Mouse (Mus musculus): ENCODE data around the gene Slc51a. TPM values are rescaled to one million over a fixed set of nuclear protein-coding genes. Genes with fewer than 3 reads are reported as not detected.

The Slc51a gene
- polyA plus RNA-seq, 1 experiment = 0.14 TPM

DNA sequence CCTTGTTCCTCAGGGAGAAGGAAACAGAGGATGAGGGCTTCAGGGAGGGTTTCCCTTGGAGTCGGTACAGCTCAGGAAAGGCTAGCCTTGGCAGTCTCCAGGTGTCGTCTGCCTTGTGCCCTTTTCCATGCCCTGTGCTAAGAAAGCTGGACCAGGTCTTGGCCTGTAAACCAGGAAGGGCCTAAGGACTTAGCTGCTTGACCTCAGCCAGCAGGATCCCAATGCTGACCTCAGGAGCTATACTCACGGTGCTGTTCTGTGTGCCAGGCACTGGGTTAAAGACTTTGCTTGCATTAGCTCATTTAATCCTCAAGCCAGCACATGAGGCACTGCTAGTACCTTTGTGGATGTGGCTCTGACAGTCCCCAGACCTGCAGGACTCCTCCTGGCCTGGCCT is 23.7 kb upstream of the Slc51a start:
- Histone ChIP-seq H3ac (ENCODE audit: control insufficient read depth, insufficient read length, low read depth) (no peak overlapping the region), H3K79me3 (ENCODE audit: low read depth) (no peaks in the 10 kb centered on the region), H3K79me2 (ENCODE audit: control insufficient read depth, insufficient read depth) (no peaks in the 10 kb centered on the region), H3K4me3 (ENCODE audit: insufficient read depth, poor library complexity, severe bottlenecking) (no peak overlapping the region), H3K36me3 (ENCODE audit: control insufficient read depth, insufficient read depth) (no peaks in the 10 kb centered on the region), H3K27me3 (ENCODE audit: control insufficient read depth, insufficient read depth, insufficient read length) (no peaks in the 10 kb centered on the region)
- TF ChIP-seq CEBPB (IDR thresholded peaks at IDR 0.05; ENCODE audit: low read depth) = no peak
- no peak for TF ChIP-seq MYOG (IDR thresholded peaks at IDR 0.05; ENCODE audit: control insufficient read depth, extremely low read depth, insufficient read length)
- TF ChIP-seq FOSL1 (IDR thresholded peaks at IDR 0.05; ENCODE audit: insufficient read depth, low read length, poor library complexity, severe bottlenecking) = no peak
- no peak for TF ChIP-seq USF1 (IDR thresholded peaks at IDR 0.05; ENCODE audit: low read depth)
- no peak for TF ChIP-seq MYOD1 (IDR thresholded peaks at IDR 0.05; ENCODE audit: control insufficient read depth, insufficient read length, low read depth)
- no peak for TF ChIP-seq CTCF (IDR thresholded peaks at IDR 0.05; ENCODE audit: control insufficient read depth, insufficient read depth, insufficient read length)
- TF ChIP-seq MAX (IDR thresholded peaks at IDR 0.05) = no peak

DNA sequence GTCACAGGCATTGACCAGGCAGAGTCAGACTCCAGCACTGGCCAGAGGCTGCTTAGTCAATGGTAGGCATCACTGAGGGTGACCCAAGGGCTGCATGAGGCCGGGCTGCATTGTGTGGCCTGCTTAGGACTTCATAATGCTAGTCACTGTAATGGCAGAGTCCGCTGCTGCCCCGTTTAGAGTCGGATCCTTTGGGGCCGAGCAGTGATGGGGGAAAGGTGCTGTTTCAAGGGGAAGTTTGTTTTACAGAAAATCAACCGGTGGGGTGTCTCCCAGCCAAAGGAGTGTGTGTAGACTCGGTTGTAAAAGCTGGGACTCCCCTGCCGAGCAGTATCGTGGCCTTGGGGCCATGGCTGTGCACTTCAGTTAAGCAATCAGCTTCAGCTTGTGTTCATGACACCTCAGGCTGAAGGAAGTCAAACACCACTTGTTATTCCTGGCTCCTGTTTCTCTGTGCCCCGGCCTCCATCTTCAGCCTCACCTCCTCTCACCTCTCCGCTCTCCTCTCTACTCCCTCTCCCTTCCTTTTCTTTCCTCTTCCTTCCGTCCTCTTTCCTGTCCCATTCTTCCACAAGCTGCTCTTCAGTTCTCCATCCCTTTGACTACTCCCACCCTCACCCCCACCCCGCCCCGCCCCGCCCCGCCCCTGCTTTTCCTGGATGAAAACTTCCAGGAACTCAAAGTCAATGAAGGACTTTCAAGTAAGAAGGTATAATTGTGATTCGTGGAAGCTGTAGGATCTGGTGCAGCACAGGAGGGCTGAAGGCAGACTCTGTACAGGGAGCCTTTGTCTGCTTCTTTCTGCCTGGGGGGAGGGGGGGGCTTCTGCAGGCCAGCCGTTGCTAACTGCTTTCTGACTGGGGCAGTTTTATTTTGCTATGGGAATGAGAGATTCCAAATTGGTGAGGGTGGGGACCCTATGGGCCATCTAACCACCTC is 23.0 kb upstream of the Slc51a start:
- H3K4me3 ChIP-seq (ENCODE audit: insufficient read depth, poor library complexity, severe bottlenecking) = no peak overlapping the region
- TF ChIP-seq MYOD1 (IDR thresholded peaks at IDR 0.05; ENCODE audit: control insufficient read depth, insufficient read length, low read depth) = no peak
- no peak for TF ChIP-seq MAX (IDR thresholded peaks at IDR 0.05)
- TF ChIP-seq CEBPB (IDR thresholded peaks at IDR 0.05; ENCODE audit: low read depth) = no peak
- no peak for TF ChIP-seq CTCF (IDR thresholded peaks at IDR 0.05; ENCODE audit: control insufficient read depth, insufficient read depth, insufficient read length)
- TF ChIP-seq FOSL1 (IDR thresholded peaks at IDR 0.05; ENCODE audit: insufficient read depth, low read length, poor library complexity, severe bottlenecking) = no peak
- TF ChIP-seq USF1 (IDR thresholded peaks at IDR 0.05; ENCODE audit: low read depth) = no peak
- TF ChIP-seq MYOG (IDR thresholded peaks at IDR 0.05; ENCODE audit: control insufficient read depth, extremely low read depth, insufficient read length) = no peak
- no peaks in the 10 kb centered on the region for H3K27me3 ChIP-seq (ENCODE audit: control insufficient read depth, insufficient read depth, insufficient read length)

DNA sequence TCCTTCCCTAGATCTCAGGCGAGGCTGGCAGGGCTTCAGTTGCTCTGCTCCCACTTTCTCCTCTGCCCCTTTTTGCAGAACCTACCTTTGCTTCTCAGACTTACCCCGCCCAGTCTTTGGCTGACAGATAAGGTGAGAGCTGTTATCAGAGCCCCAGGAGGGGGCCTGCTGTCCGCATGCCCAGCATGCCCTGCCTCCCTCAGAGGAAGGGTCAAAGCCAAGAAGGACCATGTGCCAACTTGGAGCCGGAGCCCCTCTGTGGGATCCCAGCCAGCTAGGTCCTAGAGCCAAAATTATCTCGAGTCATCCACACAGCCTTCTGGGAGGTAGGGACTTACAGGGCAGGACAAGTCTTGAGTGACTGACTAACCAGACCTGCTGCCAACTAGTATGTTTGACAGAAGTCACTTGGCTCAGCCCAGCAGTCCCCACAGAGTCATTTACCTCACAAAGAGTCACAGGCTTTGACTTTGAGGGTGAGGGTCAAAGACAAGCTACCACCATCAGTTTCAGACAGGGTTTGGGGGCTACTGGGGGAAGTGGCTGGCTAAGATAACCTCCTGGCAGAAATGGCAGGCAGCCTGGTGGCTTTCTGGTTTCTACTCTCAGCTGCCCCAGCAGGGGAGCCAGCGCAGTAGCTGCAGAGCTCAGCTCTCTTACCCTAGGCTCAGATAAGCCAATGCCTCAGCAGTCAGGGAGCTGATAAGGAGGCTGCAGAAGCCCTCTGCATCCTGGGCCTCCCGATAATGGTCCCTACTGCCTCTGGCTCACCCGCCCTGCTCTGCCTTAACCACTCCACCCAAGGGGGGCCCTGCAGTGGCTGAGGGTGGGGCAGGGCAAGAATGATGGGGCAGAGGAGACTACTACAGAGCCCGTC is 21.6 kb upstream of the Slc51a start:
- H3K79me3 ChIP-seq (ENCODE audit: low read depth) = no peaks in the 10 kb centered on the region
- H3ac ChIP-seq (ENCODE audit: control insufficient read depth, insufficient read length, low read depth) = no peak overlapping the region
- no peaks in the 10 kb centered on the region for H3K27me3 ChIP-seq (ENCODE audit: control insufficient read depth, insufficient read depth, insufficient read length)
- H3K36me3 ChIP-seq (ENCODE audit: control insufficient read depth, insufficient read depth) = no peaks in the 10 kb centered on the region
- no peak overlapping the region for H3K4me3 ChIP-seq (ENCODE audit: insufficient read depth, poor library complexity, severe bottlenecking)
- no peak for TF ChIP-seq MYOD1 (IDR thresholded peaks at IDR 0.05; ENCODE audit: control insufficient read depth, insufficient read length, low read depth)
- no peak for TF ChIP-seq USF1 (IDR thresholded peaks at IDR 0.05; ENCODE audit: low read depth)
- TF ChIP-seq MAX (IDR thresholded peaks at IDR 0.05) = no peak
- no peak for TF ChIP-seq FOSL1 (IDR thresholded peaks at IDR 0.05; ENCODE audit: insufficient read depth, low read length, poor library complexity, severe bottlenecking)
- TF ChIP-seq CTCF (IDR thresholded peaks at IDR 0.05; ENCODE audit: control insufficient read depth, insufficient read depth, insufficient read length) = no peak
- no peak for TF ChIP-seq MYOG (IDR thresholded peaks at IDR 0.05; ENCODE audit: control insufficient read depth, extremely low read depth, insufficient read length)
- no peak for TF ChIP-seq CEBPB (IDR thresholded peaks at IDR 0.05; ENCODE audit: low read depth)
- no peaks in the 10 kb centered on the region for H3K79me2 ChIP-seq (ENCODE audit: control insufficient read depth, insufficient read depth)

More for the DNA sequence above, 23.0 kb upstream of the Slc51a start:
- Histone ChIP-seq H3K79me3 (ENCODE audit: low read depth) (no peaks in the 10 kb centered on the region), H3K36me3 (ENCODE audit: control insufficient read depth, insufficient read depth) (no peaks in the 10 kb centered on the region), H3K79me2 (ENCODE audit: control insufficient read depth, insufficient read depth) (no peaks in the 10 kb centered on the region), H3ac (ENCODE audit: control insufficient read depth, insufficient read length, low read depth) (no peak overlapping the region)

DNA sequence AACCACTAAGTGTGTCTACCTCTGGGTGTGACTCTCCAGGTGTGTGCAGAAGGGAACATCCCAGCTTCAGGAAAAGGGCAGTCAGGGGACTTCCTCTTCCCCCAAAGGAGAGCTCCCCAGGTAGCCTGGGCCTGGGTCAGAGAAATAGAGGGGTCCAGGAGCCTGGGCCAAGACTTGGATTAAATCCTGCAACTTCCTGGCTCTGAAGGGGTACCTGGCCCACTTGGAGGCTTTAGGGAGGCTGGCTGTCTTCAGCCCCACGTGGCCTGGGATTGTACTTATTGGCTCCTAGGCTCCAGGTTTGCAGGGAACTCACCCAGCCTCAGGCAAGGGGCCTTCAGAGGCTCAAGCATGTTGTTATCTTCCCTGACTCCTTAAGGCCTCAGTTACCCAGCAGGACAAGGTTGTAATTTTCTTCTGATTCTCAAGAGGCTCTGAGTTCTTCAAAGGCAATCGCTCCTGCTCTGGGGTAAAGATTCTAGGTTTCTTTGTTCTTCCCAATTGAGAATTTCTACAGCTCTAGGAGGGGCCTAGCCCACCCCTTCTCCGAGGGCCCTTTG is 20.9 kb upstream of the Slc51a start:
- no peaks in the 10 kb centered on the region for H3K79me3 ChIP-seq (ENCODE audit: low read depth)
- H3ac ChIP-seq (ENCODE audit: control insufficient read depth, insufficient read length, low read depth) = no peak overlapping the region
- no peak overlapping the region for H3K4me3 ChIP-seq (ENCODE audit: insufficient read depth, poor library complexity, severe bottlenecking)
- TF ChIP-seq MAX (IDR thresholded peaks at IDR 0.05) = no peak
- TF ChIP-seq CEBPB (IDR thresholded peaks at IDR 0.05; ENCODE audit: low read depth) = no peak
- no peak for TF ChIP-seq USF1 (IDR thresholded peaks at IDR 0.05; ENCODE audit: low read depth)
- no peak for TF ChIP-seq CTCF (IDR thresholded peaks at IDR 0.05; ENCODE audit: control insufficient read depth, insufficient read depth, insufficient read length)
- no peak for TF ChIP-seq MYOG (IDR thresholded peaks at IDR 0.05; ENCODE audit: control insufficient read depth, extremely low read depth, insufficient read length)
- TF ChIP-seq MYOD1 (IDR thresholded peaks at IDR 0.05; ENCODE audit: control insufficient read depth, insufficient read length, low read depth) = no peak
- no peak for TF ChIP-seq FOSL1 (IDR thresholded peaks at IDR 0.05; ENCODE audit: insufficient read depth, low read length, poor library complexity, severe bottlenecking)
- H3K27me3 ChIP-seq (ENCODE audit: control insufficient read depth, insufficient read depth, insufficient read length) = peaks cover 3% of the 10 kb centered on the region
- H3K79me2 ChIP-seq (ENCODE audit: control insufficient read depth, insufficient read depth) = no peaks in the 10 kb centered on the region
- no peaks in the 10 kb centered on the region for H3K36me3 ChIP-seq (ENCODE audit: control insufficient read depth, insufficient read depth)

DNA sequence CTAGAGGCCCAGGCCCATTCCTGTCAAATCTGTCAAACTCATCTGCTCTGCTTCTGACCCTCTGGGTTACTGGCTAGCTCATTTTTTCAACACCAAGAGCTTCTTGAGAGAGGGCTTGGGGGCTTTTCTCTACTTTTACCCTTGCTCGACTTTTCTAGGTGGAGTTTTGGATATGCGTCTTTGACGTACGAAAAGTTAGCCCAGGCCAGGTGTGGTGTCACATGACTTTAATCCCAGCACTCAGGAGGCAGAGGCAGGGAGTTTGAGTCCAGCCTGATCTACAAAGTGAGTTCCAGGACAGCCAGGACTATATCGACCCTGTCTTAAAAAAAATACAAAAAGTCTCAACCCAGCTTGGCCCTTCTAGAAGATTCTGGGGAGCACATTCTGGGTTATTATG is 20.4 kb upstream of the Slc51a start:
- Histone ChIP-seq H3K27me3 (ENCODE audit: control insufficient read depth, insufficient read depth, insufficient read length) (peaks cover 5% of the 10 kb centered on the region), H3ac (ENCODE audit: control insufficient read depth, insufficient read length, low read depth) (no peak overlapping the region), H3K4me3 (ENCODE audit: insufficient read depth, poor library complexity, severe bottlenecking) (no peak overlapping the region), H3K79me2 (ENCODE audit: control insufficient read depth, insufficient read depth) (no peaks in the 10 kb centered on the region), H3K79me3 (ENCODE audit: low read depth) (no peaks in the 10 kb centered on the region), H3K36me3 (ENCODE audit: control insufficient read depth, insufficient read depth) (no peaks in the 10 kb centered on the region)
- TF ChIP-seq CTCF (IDR thresholded peaks at IDR 0.05; ENCODE audit: control insufficient read depth, insufficient read depth, insufficient read length) (no peak), MYOD1 (IDR thresholded peaks at IDR 0.05; ENCODE audit: control insufficient read depth, insufficient read length, low read depth) (no peak), CEBPB (IDR thresholded peaks at IDR 0.05; ENCODE audit: low read depth) (no peak), FOSL1 (IDR thresholded peaks at IDR 0.05; ENCODE audit: insufficient read depth, low read length, poor library complexity, severe bottlenecking) (no peak), MYOG (IDR thresholded peaks at IDR 0.05; ENCODE audit: control insufficient read depth, extremely low read depth, insufficient read length) (no peak), MAX (IDR thresholded peaks at IDR 0.05) (no peak), USF1 (IDR thresholded peaks at IDR 0.05; ENCODE audit: low read depth) (no peak)

Measured in C2C12 (cell line).